Mouse (Mus musculus) left cerebral cortex, postnatal 10 days (tissue): Measurements from ENCODE around the gene Dapk2. TPM values are rescaled to one million over a fixed set of nuclear protein-coding genes. Genes with fewer than 3 reads are reported as not detected.

Experiments
- DNase-seq, 2 experiments: peaks; one replicate each; pipeline ENCODE4 v3.0.0; 2021 to 2022; ENCODE audit warnings: low spot score in 2 of 2, mixed read lengths in 1 of 2; ENCODE audit errors: extremely low spot score in 1 of 2
- intact Hi-C: fragments of 180-260 bp; cut with DNase I; formaldehyde crosslinking; loops from one replicate; pipeline ENCODE4 v1.15.1; 2025
- total RNA-seq, 2 experiments: library from RNA; stranded (reverse); gene quantifications; 2 replicates each; pipeline ENCODE4 v1.2.3; 2021

The Dapk2 gene
- total RNA-seq, 2 experiments from 2014 or later, result 2.1 to 3.2 TPM

GRCm38 (mm10) chr9:66179795-66180194 lies 21.8 kb downstream of the Dapk2 start:
- intact Hi-C loops, result no loop called here
- DNase-seq, result no peak

- intact Hi-C loops, result no loop called here
- no peak for DNase-seq
Measured at GRCm38 (mm10) chr9:66181126-66181825, 23.3 kb downstream of the Dapk2 start.

GRCm38 (mm10) chr9:66181826-66182678 lies 24.0 kb downstream of the Dapk2 start:
- intact Hi-C loops, result no loop called here
- DNase-seq, result no peak

DNA sequence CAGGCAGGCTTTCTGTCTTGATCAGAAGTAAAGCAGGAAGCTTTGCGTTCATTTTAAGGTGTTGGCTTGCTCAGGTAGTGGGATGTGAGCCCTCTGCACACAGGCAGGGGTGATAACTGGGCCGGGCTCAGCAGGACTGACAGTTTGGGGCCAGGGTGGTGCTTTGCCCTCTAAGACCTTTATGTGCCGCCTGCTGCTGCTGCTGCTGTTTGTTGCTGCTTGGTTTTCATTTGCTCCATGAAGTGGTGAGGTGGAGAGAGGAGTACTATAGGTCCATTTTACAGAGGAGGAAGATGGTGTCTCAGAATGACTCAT lies 24.6 kb downstream of the Dapk2 start:
- intact Hi-C loops, result no loop called here
- no peak for DNase-seq

DNA sequence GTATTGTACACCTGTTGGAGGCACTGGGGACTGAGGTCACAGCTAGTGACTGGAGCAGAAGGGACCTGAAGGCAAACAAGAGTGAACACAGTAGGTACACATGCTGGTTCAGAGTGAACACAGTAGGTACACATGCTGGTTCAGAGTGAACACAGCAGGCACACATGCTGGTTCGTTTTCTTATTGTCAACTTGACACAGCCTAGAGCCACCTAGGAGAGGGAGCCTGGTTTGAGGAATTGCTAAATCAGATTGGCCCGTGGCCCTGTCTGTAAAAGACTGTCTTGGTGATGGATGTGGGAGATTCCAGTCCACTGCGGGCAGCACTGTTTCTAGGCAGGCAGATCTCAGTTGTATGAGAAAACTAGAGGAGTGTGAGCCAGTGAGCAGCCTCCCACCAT lies 25.0 kb downstream of the Dapk2 start:
- no peak for DNase-seq
- intact Hi-C loops, result no loop called here

- DNase-seq, result no peak
- intact Hi-C loops, result no loop called here
Measured at GRCm38 (mm10) chr9:66184572-66184971, 26.5 kb downstream of the Dapk2 start.

GRCm38 (mm10) chr9:66186426-66186825 lies 28.4 kb downstream of the Dapk2 start:
- intact Hi-C loops, result no loop called here
- DNase-seq, result no peak

GRCm38 (mm10) chr9:66189026-66189425 lies 31.0 kb downstream of the Dapk2 start:
- intact Hi-C loops, result no loop called here
- no peak for DNase-seq

- intact Hi-C loops, result no loop called here
- no peak for DNase-seq
Measured at GRCm38 (mm10) chr9:66194003-66194402, 36.0 kb downstream of the Dapk2 start.

DNA sequence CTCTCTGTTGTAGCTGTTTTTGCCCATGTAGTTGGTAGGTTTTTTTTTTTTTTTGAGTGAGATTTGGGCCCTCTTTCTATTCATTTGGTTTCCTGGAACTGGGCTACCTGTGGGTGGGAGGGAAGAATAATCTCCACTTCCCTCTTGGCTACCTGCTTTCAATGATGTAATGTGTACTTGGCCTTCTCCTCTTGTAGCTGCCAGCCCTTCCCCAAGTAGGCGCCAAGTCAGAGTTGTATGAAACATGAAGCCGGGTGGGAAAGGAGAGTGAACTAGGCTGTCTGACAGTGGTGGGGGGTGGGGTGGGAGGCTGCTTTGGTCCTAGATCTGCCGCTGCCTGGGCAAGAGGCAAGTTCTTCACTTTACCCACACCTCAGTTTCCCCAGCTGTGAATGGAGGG lies 38.5 kb downstream of the Dapk2 start:
- DNase-seq, result no peak
- intact Hi-C loops, result no loop called here

DNA sequence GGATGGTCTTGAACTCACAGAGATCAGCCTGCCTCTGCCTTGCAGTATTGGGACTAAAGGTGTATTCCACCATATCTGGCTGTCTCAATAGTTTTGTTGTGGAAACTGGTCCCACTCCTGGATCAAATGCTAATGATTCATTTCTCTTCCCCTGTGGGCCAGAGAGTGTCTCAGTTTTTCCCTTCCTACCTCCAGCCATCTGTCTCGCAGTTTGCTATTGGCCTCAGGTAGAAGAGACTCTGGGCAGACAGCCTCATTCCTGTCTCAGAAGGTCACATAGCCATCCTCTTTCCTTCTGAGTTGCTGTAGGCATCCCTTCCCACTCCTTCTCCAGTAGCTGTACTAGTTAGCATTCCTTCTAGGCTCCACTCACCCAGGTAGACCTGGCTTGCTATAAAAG lies 40.5 kb downstream of the Dapk2 start:
- DNase-seq, result no peak
- intact Hi-C loops, result no loop called here

DNA sequence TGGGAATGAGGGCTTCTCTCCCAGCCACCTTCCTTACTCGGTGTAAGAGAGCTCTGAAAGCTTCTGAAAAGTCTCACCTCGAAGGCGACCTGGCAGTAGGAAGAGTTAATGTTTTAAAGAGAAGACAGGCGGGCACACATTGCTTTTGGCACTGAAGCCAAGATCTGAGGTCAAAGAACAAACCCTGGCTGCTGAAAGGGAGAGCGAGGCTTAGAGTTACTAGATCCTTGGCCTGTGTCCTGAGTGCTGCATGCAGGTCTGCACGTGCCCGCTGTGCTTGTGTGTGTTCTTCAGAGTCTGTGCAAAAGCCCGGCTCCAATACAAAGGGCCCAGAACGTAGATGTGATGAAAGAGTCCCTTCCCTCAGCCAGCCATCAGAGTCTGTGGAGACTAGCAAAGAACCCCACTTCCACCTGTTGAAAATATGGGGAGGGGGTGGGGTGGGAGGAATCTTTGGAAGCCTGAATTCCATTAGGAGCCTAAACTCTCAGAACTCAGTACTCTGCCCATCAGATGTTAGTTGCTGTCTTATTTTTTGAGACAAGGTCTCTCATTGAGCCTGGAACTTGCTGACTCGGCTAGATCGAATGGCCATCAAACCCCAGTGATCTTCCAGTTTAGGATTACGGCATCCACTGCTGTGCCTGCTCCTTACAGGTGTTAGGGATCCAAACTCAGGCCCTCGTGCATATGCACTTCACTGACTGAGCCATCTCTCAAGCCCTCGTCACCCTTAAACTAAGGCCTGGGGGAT lies 41.8 kb downstream of the Dapk2 start:
- DNase-seq, result no peak
- intact Hi-C loops, result no loop called here

DNA sequence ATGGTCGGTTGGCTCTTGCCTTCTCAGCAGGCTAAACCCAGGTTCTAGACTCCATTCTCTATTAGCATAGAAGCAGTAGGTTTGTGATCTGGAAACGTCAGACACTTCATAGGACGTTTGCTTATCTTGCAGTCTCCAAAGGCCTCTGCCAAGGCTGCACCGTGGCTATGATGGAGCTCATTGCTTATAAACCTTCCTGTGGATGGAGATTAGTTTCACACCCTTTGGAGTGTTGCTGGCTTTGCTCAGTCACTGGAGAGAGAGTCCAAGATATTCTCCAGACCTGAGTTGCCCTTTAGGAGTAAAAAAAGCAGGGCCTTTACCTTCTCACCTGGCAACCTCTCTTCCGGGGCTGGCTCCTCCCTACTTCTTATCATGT lies 42.4 kb downstream of the Dapk2 start:
- intact Hi-C loops, result no loop called here
- no peak for DNase-seq

GRCm38 (mm10) chr9:66201665-66202064 lies 43.6 kb downstream of the Dapk2 start:
- intact Hi-C loops, result no loop called here
- no peak for DNase-seq

GRCm38 (mm10) chr9:66202463-66202862 lies 44.4 kb downstream of the Dapk2 start:
- DNase-seq, result no peak
- intact Hi-C loops, result no loop called here

DNA sequence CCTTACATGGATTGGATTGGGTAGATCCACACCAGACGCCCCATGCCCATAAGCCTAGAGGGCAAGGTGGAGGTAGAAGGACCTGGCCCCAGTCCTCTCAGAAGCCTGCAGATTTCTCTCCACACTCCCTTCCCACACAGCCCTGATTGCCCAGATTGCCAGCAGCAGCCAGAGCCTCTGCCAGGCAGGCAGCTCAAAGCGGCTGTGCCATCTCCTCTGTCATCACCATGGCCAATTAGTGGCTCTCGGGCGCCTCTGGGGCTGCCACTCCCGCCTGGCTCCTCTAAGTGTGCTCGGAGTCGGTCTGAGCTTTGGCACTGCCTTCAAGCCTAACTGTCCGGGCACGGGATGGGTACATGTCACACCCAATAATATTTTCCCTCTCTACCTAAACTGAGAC lies 47.7 kb downstream of the Dapk2 start:
- intact Hi-C loops, result no loop called here
- no peak for DNase-seq

- intact Hi-C loops, result no loop called here
Measured at GRCm38 (mm10) chr9:66206825-66207224, 48.8 kb downstream of the Dapk2 start.

GRCm38 (mm10) chr9:66211420-66211819 lies 53.4 kb downstream of the Dapk2 start:
- no peak for DNase-seq
- intact Hi-C loops, result no loop called here

More at GRCm38 (mm10) chr9:66206825-66207224, 48.8 kb downstream of the Dapk2 start:
- no peak for DNase-seq

- DNase-seq, result no peak
- intact Hi-C loops, result no loop called here
Measured at GRCm38 (mm10) chr9:66212088-66212487, 54.1 kb downstream of the Dapk2 start.

- intact Hi-C loops, result no loop called here
- no peak for DNase-seq
Measured at GRCm38 (mm10) chr9:66212802-66213201, 54.8 kb downstream of the Dapk2 start.
